Mouse (Mus musculus): ENCODE measurements around the gene Stard3nl.

DNA sequence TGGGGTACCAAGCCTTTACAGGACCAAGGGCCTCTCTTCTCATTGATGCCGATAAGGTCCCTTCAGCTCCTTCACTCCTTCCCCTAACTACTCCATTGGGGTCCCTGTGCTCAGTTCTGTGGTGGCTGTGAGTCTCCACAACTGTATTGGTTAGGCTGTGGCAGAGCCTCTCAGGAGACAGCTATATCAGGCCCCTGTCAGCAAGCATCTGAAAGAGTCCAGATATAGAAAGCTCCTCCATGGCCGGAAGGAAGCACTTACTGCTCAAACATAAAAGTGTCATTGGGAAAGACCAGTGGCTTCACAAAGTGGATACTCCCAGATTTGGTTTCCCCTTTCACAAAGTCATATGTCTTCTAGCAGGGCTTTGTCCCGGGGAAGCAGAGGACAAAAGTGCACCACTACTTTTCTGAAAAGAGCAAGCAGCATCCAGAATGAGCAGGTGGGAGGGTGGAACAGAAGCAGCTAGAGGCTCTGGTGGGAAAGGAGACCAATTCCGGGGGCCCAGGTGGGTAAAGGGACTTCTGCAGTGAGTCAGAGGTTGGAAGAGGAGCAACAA lies 34.3 kb upstream of the Stard3nl start:
- no peak for TF ChIP-seq CTCF (IDR thresholded peaks at IDR 0.05; ENCODE audit: low read depth, low read length)
- TF ChIP-seq POLR2A (IDR thresholded peaks at IDR 0.05; ENCODE audit: borderline replicate concordance, low read depth, low read length), result no peak

Data from bone marrow macrophage, adult 2 months (primary cell).